Mouse (Mus musculus) lung, postnatal 0 days (tissue): ENCODE data around the gene Ssbp3. TPM values are rescaled to one million over a fixed set of nuclear protein-coding genes. Genes with fewer than 3 reads are reported as not detected.

Source experiments
- ATAC-seq: fragments of 200-750 bp; cut with Nextera tagmentation; 2 replicates; pipeline ENCODE4 v1.8.0; 2017; ENCODE audit warnings: moderate library complexity
- DNase-seq: peaks from one replicate; pipeline ENCODE4 v3.0.0-alpha.2; 2016; ENCODE audit warnings: low spot score
- H3K27ac ChIP-seq: fragments of 300-500 bp; sonication (generic); 2 replicates; pipeline ENCODE4 v1.5.1; 2014; ENCODE audit warnings: antibody characterized with exemption, mild to moderate bottlenecking, low read length, mixed read lengths
- H3K27me3 ChIP-seq: fragments of 300-500 bp; sonication (generic); replicated peaks from 2 replicates; pipeline ENCODE4 v1.6.1; 2014; ENCODE audit warnings: low read length, mixed read lengths; ENCODE audit not compliant: insufficient read depth
- H3K36me3 ChIP-seq: fragments of 300-500 bp; sonication (generic); 2 replicates; pipeline ENCODE4 v1.6.1; 2014; ENCODE audit warnings: low read length, mixed read lengths; ENCODE audit not compliant: insufficient read depth
- H3K4me1 ChIP-seq: fragments of 300-500 bp; sonication (generic); 2 replicates; pipeline ENCODE4 v1.6.1; 2014; ENCODE audit warnings: antibody characterized with exemption, low read depth, low read length, mixed read lengths; ENCODE audit not compliant: insufficient read depth
- H3K4me2 ChIP-seq: fragments of 300-500 bp; sonication (generic); replicated peaks from 2 replicates; pipeline ENCODE4 v1.6.1; 2014; ENCODE audit warnings: low read depth, mild to moderate bottlenecking, low read length, moderate library complexity, mixed read lengths
- H3K4me3 ChIP-seq: fragments of 300-500 bp; sonication (generic); 2 replicates; pipeline ENCODE4 v1.5.1; 2014; ENCODE audit warnings: low read depth, low read length
- H3K9ac ChIP-seq: fragments of 300-500 bp; sonication (generic); replicated peaks from 2 replicates; pipeline ENCODE4 v1.6.1; 2014; ENCODE audit warnings: low read depth, mild to moderate bottlenecking
- H3K9me3 ChIP-seq: fragments of 300-500 bp; sonication (generic); 2 replicates; pipeline ENCODE4 v1.6.1; 2016; ENCODE audit warnings: low read length, mixed read lengths
- CTCF ChIP-seq: IDR thresholded peaks from 2 replicates; pipeline ENCODE4 v1.5.1; 2016; ENCODE audit warnings: antibody characterized with exemption, mild to moderate bottlenecking
- EP300 ChIP-seq: IDR thresholded peaks from 2 replicates; pipeline ENCODE4 v1.6.1; 2016; ENCODE audit warnings: antibody characterized with exemption, mild to moderate bottlenecking, control low read depth
- WGBS: fragments of 180-500 bp; shearing (Covaris S2); extraction: QIAGEN DNeasy Blood & Tissue Kit; methylation state at CpG from one replicate; pipeline ENCODE4 v1.1.7; 2014; 5-methylcytosine and 5-hydroxymethylcytosine counted together
- polyA plus RNA-seq: library from polyadenylated mRNA; unstranded; fragments of >200 nt; fragmentation: Nextera tagmentation; extraction: Ambion mirVana; gene quantifications from 2 replicates; pipeline ENCODE4 v1.2.1, GENCODE M21; 2015

The Ssbp3 gene
- polyA plus RNA-seq, 1 experiment from 2014 or later = 40.2 TPM

GRCm38 (mm10) chr4:106985899-106986832 is 75.7 kb downstream of the Ssbp3 start:
- WGBS = 38% methylated on average over 15 of the region's 15 CpGs
- Histone ChIP-seq H3K4me1 (peaks cover 16% of the 10 kb centered on the region), H3K27ac (peak overlapping the region; percentile 43), H3K4me3 (no peak overlapping the region), H3K36me3 (no peaks in the 10 kb centered on the region), H3K9me3 (no peaks in the 10 kb centered on the region), H3K27me3 (no peaks in the 10 kb centered on the region), H3K4me2 (no peak overlapping the region), H3K9ac (no peak overlapping the region)
- ATAC-seq = peak; percentile 65
- TF ChIP-seq EP300 (no peak), CTCF (no peak)
- peak; percentile 39 for DNase-seq

- Histone ChIP-seq H3K27me3 (no peaks in the 10 kb centered on the region), H3K4me1 (peaks cover 17% of the 10 kb centered on the region), H3K9ac (no peak overlapping the region), H3K27ac (peak overlapping the region; percentile 55; the same call in 1 of the 2 replicates), H3K36me3 (no peaks in the 10 kb centered on the region), H3K9me3 (no peaks in the 10 kb centered on the region), H3K4me2 (no peak overlapping the region), H3K4me3 (no peak overlapping the region)
- peak; percentile 87 for DNase-seq
- TF ChIP-seq EP300 (no peak), CTCF (peak; percentile 84)
- ATAC-seq = peak; percentile 86
- WGBS = 15% methylated on average over 7 of the region's 7 CpGs
Measured at GRCm38 (mm10) chr4:106987725-106988364, 77.3 kb downstream of the Ssbp3 start.

- WGBS = 81% methylated on average over 6 of the region's 6 CpGs
- ATAC-seq (no peak), DNase-seq (no peak)
- Histone ChIP-seq H3K4me3 (no peak overlapping the region), H3K4me2 (no peak overlapping the region), H3K9me3 (no peaks in the 10 kb centered on the region), H3K36me3 (no peaks in the 10 kb centered on the region), H3K9ac (no peak overlapping the region), H3K4me1 (peaks cover 17% of the 10 kb centered on the region), H3K27ac (no peak overlapping the region), H3K27me3 (no peaks in the 10 kb centered on the region)
- TF ChIP-seq CTCF (no peak), EP300 (no peak)
Measured at GRCm38 (mm10) chr4:106988886-106989225, 78.4 kb downstream of the Ssbp3 start.

GRCm38 (mm10) chr4:106989226-106989983 is 78.9 kb downstream of the Ssbp3 start:
- DNase-seq = peak; percentile 54
- TF ChIP-seq CTCF = peak; percentile 78
- TF ChIP-seq EP300 = no peak
- Histone ChIP-seq H3K27ac (no peak overlapping the region), H3K9ac (no peak overlapping the region), H3K4me1 (peaks cover 17% of the 10 kb centered on the region), H3K4me3 (no peak overlapping the region), H3K27me3 (no peaks in the 10 kb centered on the region), H3K4me2 (no peak overlapping the region), H3K9me3 (no peaks in the 10 kb centered on the region), H3K36me3 (no peaks in the 10 kb centered on the region)
- 64% methylated on average over 10 of the region's 10 CpGs for WGBS
- no peak for ATAC-seq

- Histone ChIP-seq H3K27ac (no peak overlapping the region), H3K27me3 (no peaks in the 10 kb centered on the region), H3K4me3 (no peak overlapping the region), H3K36me3 (no peaks in the 10 kb centered on the region), H3K4me2 (no peak overlapping the region), H3K9ac (no peak overlapping the region), H3K4me1 (peaks cover 10% of the 10 kb centered on the region; the same call in 1 of the 2 replicates), H3K9me3 (no peaks in the 10 kb centered on the region)
- TF ChIP-seq EP300 = no peak
- TF ChIP-seq CTCF = no peak
- WGBS = 88% methylated on average over 5 of the region's 5 CpGs
- ATAC-seq (no peak), DNase-seq (no peak)
Measured at GRCm38 (mm10) chr4:106993053-106993452, 82.6 kb downstream of the Ssbp3 start.

GRCm38 (mm10) chr4:106994252-106994651 is 83.8 kb downstream of the Ssbp3 start:
- Histone ChIP-seq H3K4me1 (peaks cover 10% of the 10 kb centered on the region; the same call in 1 of the 2 replicates), H3K36me3 (no peaks in the 10 kb centered on the region), H3K9me3 (no peaks in the 10 kb centered on the region), H3K4me2 (no peak overlapping the region), H3K9ac (no peak overlapping the region), H3K27ac (no peak overlapping the region), H3K27me3 (no peaks in the 10 kb centered on the region), H3K4me3 (no peak overlapping the region)
- TF ChIP-seq CTCF (no peak), EP300 (no peak)
- no peak for ATAC-seq
- WGBS = 69% methylated on average over 5 of the region's 5 CpGs
- no peak for DNase-seq
